Mouse (Mus musculus) heart, adult 8-10 months (tissue): ENCODE results near the gene Tfe3. TPM values are rescaled to one million over a fixed set of nuclear protein-coding genes. Genes with fewer than 3 reads are reported as not detected.
"Not testable (repeated sequence)": the region's sequence is repeated elsewhere in the genome, so short reads cannot be mapped to it uniquely, and the experiment has no call there.

Experiments
- DNase-seq: peaks from one replicate; pipeline ENCODE4 v3.0.0; 2022; ENCODE audit warnings: low spot score
- total RNA-seq, 4 experiments: library from RNA; stranded (reverse); gene quantifications; 2 replicates each; pipeline ENCODE4 v1.2.4; 2022

Tfe3 gene
- total RNA-seq, result 10 to 100 TPM; 11.9 to 16.9 (median 14.8) TPM

GRCm38 (mm10) chrX:7762137-7762920 lies at the start of gene Tfe3:
Gene Tfe3, plus strand, starts transcription at chrX:7762560.
- DNase-seq, result peak; percentile 90

- DNase-seq, result not testable (repeated sequence)
Measured at GRCm38 (mm10) chrX:7713764-7714134, 48.6 kb upstream of the Tfe3 start.

- DNase-seq, result peak; percentile 92
Measured at GRCm38 (mm10) chrX:7714135-7714899, 48.0 kb upstream of the Tfe3 start, which contains the start of gene Wdr45. Gene Wdr45, plus strand, starts transcription at chrX:7714333.

- not testable (repeated sequence) for DNase-seq
Measured at GRCm38 (mm10) chrX:7716058-7716457, 46.3 kb upstream of the Tfe3 start.

GRCm38 (mm10) chrX:7721514-7722281 lies 40.7 kb upstream of the Tfe3 start, which contains the start of gene Gm45208:
Gene Gm45208, plus strand, starts transcription at chrX:7722245.
- DNase-seq, result peak; percentile 81

- DNase-seq, result no peak
Measured at GRCm38 (mm10) chrX:7722282-7722611, 40.1 kb upstream of the Tfe3 start.

GRCm38 (mm10) chrX:7722691-7723090 lies 39.7 kb upstream of the Tfe3 start:
- no peak for DNase-seq

- no peak for DNase-seq
Measured at GRCm38 (mm10) chrX:7724135-7724534, 38.2 kb upstream of the Tfe3 start.

- no peak for DNase-seq
Measured at GRCm38 (mm10) chrX:7725841-7726240, 36.5 kb upstream of the Tfe3 start.

GRCm38 (mm10) chrX:7727176-7727575 lies 35.2 kb upstream of the Tfe3 start:
- DNase-seq, result no peak

- peak; percentile 82 for DNase-seq
Measured at GRCm38 (mm10) chrX:7728215-7728921, 34.0 kb upstream of the Tfe3 start, which contains the start of gene Praf2. Gene Praf2, plus strand, starts transcription at chrX:7728439.

GRCm38 (mm10) chrX:7728922-7729265 lies 33.5 kb upstream of the Tfe3 start:
- DNase-seq, result no peak

GRCm38 (mm10) chrX:7733571-7734156 lies 28.7 kb upstream of the Tfe3 start:
- peak; percentile 34 for DNase-seq

- no peak for DNase-seq
Measured at GRCm38 (mm10) chrX:7739336-7740081, 22.9 kb upstream of the Tfe3 start.

- DNase-seq, result no peak
Measured at GRCm38 (mm10) chrX:7740082-7740819, 22.1 kb upstream of the Tfe3 start.

- no peak for DNase-seq
Measured at GRCm38 (mm10) chrX:7741103-7741502, 21.3 kb upstream of the Tfe3 start.

- no peak for DNase-seq
Measured at GRCm38 (mm10) chrX:7743470-7743869, 18.9 kb upstream of the Tfe3 start.

GRCm38 (mm10) chrX:7744940-7745339 lies 17.4 kb upstream of the Tfe3 start:
- DNase-seq, result no peak

- no peak for DNase-seq
Measured at GRCm38 (mm10) chrX:7745429-7745828, 16.9 kb upstream of the Tfe3 start.
